17 mouse cellular contexts compared by ENCODE assay signal in genomic region chr1:39972411-39972810, GRCm38 (mm10).
A peak's percentile ranks its signal among the peaks of the same experiment; 100 is the strongest.
DNase-seq lines count a peak whose midpoint lies in the region; ATAC-seq and TF ChIP-seq lines count a peak whose summit lies in the region.
"Had no signal": no experiment of that assay in that cellular context is flagged by ENCODE, and none has a peak within 500 bp of the region (broad histone marks: within the 10 kb centered on the region; RNA-seq: fewer than 3 reads in every experiment).

No protein-coding gene starts in this region.

- H3K27me3 ChIP-seq in hindbrain, embryonic 13.5 days, result no peaks in the 10 kb centered on the region
- no peaks in the 10 kb centered on the region for H3K27me3 ChIP-seq in hindbrain, embryonic 11.5 days (ENCODE audit: control insufficient read depth, insufficient read depth, low read length)
- no peaks in the 10 kb centered on the region for H3K27me3 ChIP-seq in lung, embryonic 16.5 days (ENCODE audit: control insufficient read depth, insufficient read depth, low read depth, low read length)
- H3K27me3 ChIP-seq in forebrain, postnatal 0 days (ENCODE audit: insufficient read depth, low read length), result no peaks in the 10 kb centered on the region
- H3K27me3 ChIP-seq in stomach, embryonic 15.5 days (replicated peaks), result no peaks in the 10 kb centered on the region
- H3K27me3 ChIP-seq: heart, embryonic 12.5 days; limb, embryonic 15.5 days; Patski had no signal

- H3K36me3 ChIP-seq in hindbrain, embryonic 13.5 days, result peaks cover 40% of the 10 kb centered on the region
- peaks cover 2% of the 10 kb centered on the region; the same call in 1 of the 2 replicates for H3K36me3 ChIP-seq in hindbrain, embryonic 11.5 days (ENCODE audit: control insufficient read depth, insufficient read depth, low read length)
- peaks cover 23% of the 10 kb centered on the region for H3K36me3 ChIP-seq in lung, embryonic 16.5 days (ENCODE audit: control insufficient read depth, insufficient read depth, low read length)
- peaks cover 34% of the 10 kb centered on the region for H3K36me3 ChIP-seq in forebrain, postnatal 0 days (ENCODE audit: insufficient read depth)
- peaks cover 17% of the 10 kb centered on the region for H3K36me3 ChIP-seq in stomach, embryonic 15.5 days

- peak overlapping the region; percentile 50; the same call in 1 of the 2 replicates for H3K27ac ChIP-seq in hindbrain, embryonic 13.5 days
- no peak overlapping the region for H3K27ac ChIP-seq in hindbrain, embryonic 11.5 days (ENCODE audit: low read depth, low read length)
- H3K27ac ChIP-seq in lung, embryonic 16.5 days (ENCODE audit: low read length), result peak overlapping the region; percentile 39; the same call in 1 of the 2 replicates
- peak overlapping the region; percentile 45; the same call in 1 of the 2 replicates for H3K27ac ChIP-seq in forebrain, postnatal 0 days (ENCODE audit: low read depth, low read length)
- H3K27ac ChIP-seq in stomach, embryonic 15.5 days, result peak overlapping the region; percentile 48; the same call in 1 of the 2 replicates
- H3K27ac ChIP-seq: kidney, postnatal 0 days; limb, embryonic 15.5 days had no signal

- no peak overlapping the region for H3K4me3 ChIP-seq in hindbrain, embryonic 13.5 days
- no peak overlapping the region for H3K4me3 ChIP-seq in hindbrain, embryonic 11.5 days (ENCODE audit: low read depth, low read length)
- H3K4me3 ChIP-seq in lung, embryonic 16.5 days (ENCODE audit: low read length), result no peak overlapping the region
- no peak overlapping the region for H3K4me3 ChIP-seq in forebrain, postnatal 0 days (ENCODE audit: low read depth, low read length)
- H3K4me3 ChIP-seq in stomach, embryonic 15.5 days (replicated peaks), result no peak overlapping the region
- H3K4me3 ChIP-seq: heart, embryonic 12.5 days; limb, embryonic 15.5 days had no signal

- no peak for TF ChIP-seq CTCF in forebrain, postnatal 0 days (IDR thresholded peaks at IDR 0.05; ENCODE audit: low read depth)

- ATAC-seq in hindbrain, embryonic 13.5 days (ENCODE audit: low FRiP score), result no peak
- ATAC-seq in hindbrain, embryonic 11.5 days (ENCODE audit: low FRiP score), result no peak
- ATAC-seq in lung, embryonic 16.5 days (ENCODE audit: low read depth), result no peak
- ATAC-seq in forebrain, postnatal 0 days, result no peak
- no peak for ATAC-seq in stomach, embryonic 15.5 days (ENCODE audit: insufficient read depth, low FRiP score, low read depth)
- ATAC-seq in frontal cortex, adult (ENCODE audit: low TSS enrichment), result no peak
- ATAC-seq: activated CD4-positive, CD25-positive, alpha-beta regulatory T cell, adult 4 months; intestine, postnatal 0 days; liver, postnatal 0 days; Patski had no signal

- H3K4me1 ChIP-seq in hindbrain, embryonic 13.5 days (replicated peaks), result peaks cover 48% of the 10 kb centered on the region
- H3K4me1 ChIP-seq in hindbrain, embryonic 11.5 days (replicated peaks; ENCODE audit: control insufficient read depth, insufficient read depth, low read length), result no peaks in the 10 kb centered on the region
- peaks cover 7% of the 10 kb centered on the region for H3K4me1 ChIP-seq in lung, embryonic 16.5 days (replicated peaks; ENCODE audit: control insufficient read depth, insufficient read depth, low read length)
- peaks cover 18% of the 10 kb centered on the region for H3K4me1 ChIP-seq in forebrain, postnatal 0 days (ENCODE audit: insufficient read depth)
- peaks cover 5% of the 10 kb centered on the region for H3K4me1 ChIP-seq in stomach, embryonic 15.5 days

- no peak for DNase-seq in hindbrain, embryonic 11.5 days (ENCODE audit: low spot score)
- no peak for DNase-seq in lung, postnatal 14 days
- DNase-seq in forebrain, postnatal 0 days, result peak; percentile 31
- no peak for DNase-seq in adipocyte (ENCODE audit: low spot score)
- DNase-seq: liver, postnatal 0 days; lung, postnatal 36 days; thymus, postnatal 25 days had no signal

- no peak overlapping the region for H3K4me2 ChIP-seq in hindbrain, embryonic 13.5 days
- no peak overlapping the region for H3K4me2 ChIP-seq in hindbrain, embryonic 11.5 days (replicated peaks; ENCODE audit: low read depth, low read length)
- no peak overlapping the region for H3K4me2 ChIP-seq in lung, embryonic 16.5 days (ENCODE audit: low read depth, low read length)
- no peak overlapping the region for H3K4me2 ChIP-seq in forebrain, postnatal 0 days (ENCODE audit: low read depth)
- H3K4me2 ChIP-seq in stomach, embryonic 15.5 days, result no peak overlapping the region
- H3K4me2 ChIP-seq: heart, embryonic 12.5 days; limb, embryonic 15.5 days had no signal

- 82% methylated on average over 7 of the region's 7 CpGs for WGBS in hindbrain, embryonic 13.5 days
- 91% methylated on average over 7 of the region's 7 CpGs for WGBS in hindbrain, embryonic 11.5 days
- WGBS in lung, embryonic 16.5 days, result 66% methylated on average over 7 of the region's 7 CpGs
- 27% methylated on average over 7 of the region's 7 CpGs for WGBS in forebrain, postnatal 0 days
- WGBS in stomach, embryonic 15.5 days, result 66% methylated on average over 7 of the region's 7 CpGs

- H3K9ac ChIP-seq in hindbrain, embryonic 13.5 days, result 0 out of 2 replicates have a peak overlapping the region, but pooled peaks have one; percentile 19
- H3K9ac ChIP-seq in hindbrain, embryonic 11.5 days (ENCODE audit: low read depth, low read length), result no peak overlapping the region
- no peak overlapping the region for H3K9ac ChIP-seq in lung, embryonic 16.5 days (ENCODE audit: low read length)
- no peak overlapping the region for H3K9ac ChIP-seq in forebrain, postnatal 0 days
- no peak overlapping the region for H3K9ac ChIP-seq in stomach, embryonic 15.5 days
- H3K9ac ChIP-seq: heart, embryonic 12.5 days; limb, embryonic 15.5 days; liver, postnatal 0 days had no signal

- no peaks in the 10 kb centered on the region for H3K9me3 ChIP-seq in hindbrain, embryonic 13.5 days
- no peaks in the 10 kb centered on the region for H3K9me3 ChIP-seq in hindbrain, embryonic 11.5 days (ENCODE audit: control insufficient read depth, low read length)
- no peaks in the 10 kb centered on the region for H3K9me3 ChIP-seq in lung, embryonic 16.5 days (ENCODE audit: control insufficient read depth, low read length)
- no peaks in the 10 kb centered on the region for H3K9me3 ChIP-seq in forebrain, postnatal 0 days (ENCODE audit: low read length)
- no peaks in the 10 kb centered on the region for H3K9me3 ChIP-seq in stomach, embryonic 15.5 days
- H3K9me3 ChIP-seq: heart, embryonic 12.5 days; limb, embryonic 15.5 days had no signal
